In genomic region chr1:179086208-179086607, GRCm38 (mm10) we compare ENCODE assay signal across 26 mouse cellular contexts.
DNase-seq lines count a peak whose midpoint lies in the region; ATAC-seq lines count a peak whose summit lies in the region.
"Had no signal": no experiment of that assay in that cellular context is flagged by ENCODE, and none has a peak within 500 bp of the region (broad histone marks: within the 10 kb centered on the region; RNA-seq: fewer than 3 reads in every experiment).

No protein-coding gene starts in this region.

- 0 out of 2 replicates have a peak, but pooled peaks have one; percentile 11 for ATAC-seq in hindbrain, embryonic 16.5 days
- no peak for ATAC-seq in hindbrain, embryonic 13.5 days (ENCODE audit: low FRiP score)
- ATAC-seq: CD4-positive, CD25-positive, alpha-beta regulatory T cell, adult 4 months; forebrain, postnatal 0 days; intestine, embryonic 15.5 days had no signal

- 90% methylated on average over 7 of the region's 7 CpGs for WGBS in hindbrain, embryonic 16.5 days
- 94% methylated on average over 7 of the region's 7 CpGs for WGBS in hindbrain, embryonic 13.5 days
- WGBS in embryonic facial prominence, embryonic 10.5 days: 94% methylated on average over 7 of the region's 7 CpGs

- H3K9me3 ChIP-seq in hindbrain, embryonic 16.5 days (ENCODE audit: control insufficient read depth, low read length): no peaks in the 10 kb centered on the region
- H3K9me3 ChIP-seq in hindbrain, embryonic 13.5 days: no peaks in the 10 kb centered on the region
- no peaks in the 10 kb centered on the region; the same call in 1 of the 2 replicates for H3K9me3 ChIP-seq in embryonic facial prominence, embryonic 10.5 days
- H3K9me3 ChIP-seq: intestine, embryonic 15.5 days; limb, embryonic 15.5 days; midbrain, embryonic 10.5 days; neural tube, embryonic 15.5 days had no signal

- H3K27me3 ChIP-seq in hindbrain, embryonic 16.5 days (replicated peaks; ENCODE audit: control insufficient read depth, insufficient read depth, low read length): no peaks in the 10 kb centered on the region
- H3K27me3 ChIP-seq in hindbrain, embryonic 13.5 days: no peaks in the 10 kb centered on the region
- H3K27me3 ChIP-seq in embryonic facial prominence, embryonic 10.5 days (replicated peaks; ENCODE audit: low read depth, poor library complexity, severe bottlenecking): no peaks in the 10 kb centered on the region
- H3K27me3 ChIP-seq: heart, embryonic 13.5 days; intestine, embryonic 15.5 days; limb, embryonic 15.5 days; neural tube, embryonic 15.5 days had no signal

- H3K4me2 ChIP-seq in hindbrain, embryonic 16.5 days (ENCODE audit: low read length): no peak overlapping the region
- H3K4me2 ChIP-seq in hindbrain, embryonic 13.5 days: no peak overlapping the region
- H3K4me2 ChIP-seq: heart, embryonic 13.5 days; hindbrain, embryonic 14.5 days; intestine, embryonic 15.5 days; limb, embryonic 15.5 days; neural tube, embryonic 15.5 days had no signal

- H3K4me1 ChIP-seq in hindbrain, embryonic 16.5 days (ENCODE audit: control insufficient read depth, insufficient read depth, low read depth, low read length): no peaks in the 10 kb centered on the region
- no peaks in the 10 kb centered on the region for H3K4me1 ChIP-seq in hindbrain, embryonic 13.5 days (replicated peaks)
- H3K4me1 ChIP-seq in embryonic facial prominence, embryonic 10.5 days: peaks cover 48% of the 10 kb centered on the region
- H3K4me1 ChIP-seq: intestine, embryonic 15.5 days; neural tube, embryonic 15.5 days had no signal

- no peak overlapping the region for H3K4me3 ChIP-seq in hindbrain, embryonic 16.5 days (ENCODE audit: low read length)
- no peak overlapping the region for H3K4me3 ChIP-seq in hindbrain, embryonic 13.5 days
- H3K4me3 ChIP-seq in embryonic facial prominence, embryonic 10.5 days: no peak overlapping the region
- H3K4me3 ChIP-seq: forebrain, embryonic 10.5 days; heart, embryonic 13.5 days; intestine, embryonic 15.5 days; limb, embryonic 15.5 days; midbrain, embryonic 10.5 days; neural tube, embryonic 15.5 days had no signal

- H3K9ac ChIP-seq in hindbrain, embryonic 16.5 days (ENCODE audit: low read depth, low read length): no peak overlapping the region
- no peak overlapping the region for H3K9ac ChIP-seq in hindbrain, embryonic 13.5 days
- H3K9ac ChIP-seq: forebrain, postnatal 0 days; heart, embryonic 13.5 days; hindbrain, embryonic 14.5 days; intestine, embryonic 15.5 days; limb, embryonic 15.5 days; liver, embryonic 14.5 days; neural tube, embryonic 15.5 days had no signal

- no peak overlapping the region for H3K27ac ChIP-seq in hindbrain, embryonic 16.5 days (ENCODE audit: low read depth, low read length)
- H3K27ac ChIP-seq in hindbrain, embryonic 13.5 days: no peak overlapping the region
- peak overlapping the region; percentile 75 for H3K27ac ChIP-seq in embryonic facial prominence, embryonic 10.5 days (replicated peaks)
- H3K27ac ChIP-seq: forebrain, embryonic 10.5 days; heart, embryonic 13.5 days; hindbrain, embryonic 14.5 days; intestine, embryonic 15.5 days; limb, embryonic 15.5 days; liver, embryonic 14.5 days; midbrain, embryonic 10.5 days; neural tube, embryonic 15.5 days had no signal

- H3K36me3 ChIP-seq in hindbrain, embryonic 16.5 days (ENCODE audit: control insufficient read depth, insufficient read depth, low read length): no peaks in the 10 kb centered on the region
- no peaks in the 10 kb centered on the region for H3K36me3 ChIP-seq in hindbrain, embryonic 13.5 days
- 0 out of 2 replicates have a peak, but pooled peaks cover 8% of the 10 kb centered on the region for H3K36me3 ChIP-seq in embryonic facial prominence, embryonic 10.5 days (replicated peaks)
- H3K36me3 ChIP-seq: forebrain, embryonic 10.5 days; heart, embryonic 13.5 days; intestine, embryonic 15.5 days; limb, embryonic 15.5 days; midbrain, embryonic 10.5 days; neural tube, embryonic 15.5 days had no signal

- DNase-seq in cerebellum, adult 11 months: peak; percentile 68
- DNase-seq in cerebellum, adult 9-10 months: peak; percentile 85
- DNase-seq in embryonic facial prominence, embryonic 10.5 days (ENCODE audit: low spot score): no peak
- no peak for DNase-seq in ovary, postnatal 36 days (ENCODE audit: low spot score)
- no peak for DNase-seq in layer of hippocampus, postnatal 14 days (ENCODE audit: low spot score in 2 of 2)
- DNase-seq: adrenal gland, postnatal 25 days; forebrain, postnatal 0 days; gastrocnemius, postnatal 25 days; heart, adult 18-20 months; heart, postnatal 14 days; kidney, adult 8-10 months; kidney, postnatal 14 days; layer of hippocampus, postnatal 36 days; thymus, adult 2 months; thymus, postnatal 4 days had no signal

Comparison
In these comparisons a context has a peak if more than half of its experiments do, and no peak if none do; other contexts are left out.
1. DNase-seq: peak in cerebellum, adult 11 months (single experiment) and cerebellum, adult 9-10 months (single experiment); none in embryonic facial prominence, embryonic 10.5 days (single experiment), ovary, postnatal 36 days (single experiment) and layer of hippocampus, postnatal 14 days (0 of 2).